Mouse (Mus musculus): ENCODE measurements around the gene Slc26a6. TPM values are rescaled to one million over a fixed set of nuclear protein-coding genes. Genes with fewer than 3 reads are reported as not detected.

The Slc26a6 gene
- polyA plus RNA-seq, 1 experiment = 33.9 TPM

DNA sequence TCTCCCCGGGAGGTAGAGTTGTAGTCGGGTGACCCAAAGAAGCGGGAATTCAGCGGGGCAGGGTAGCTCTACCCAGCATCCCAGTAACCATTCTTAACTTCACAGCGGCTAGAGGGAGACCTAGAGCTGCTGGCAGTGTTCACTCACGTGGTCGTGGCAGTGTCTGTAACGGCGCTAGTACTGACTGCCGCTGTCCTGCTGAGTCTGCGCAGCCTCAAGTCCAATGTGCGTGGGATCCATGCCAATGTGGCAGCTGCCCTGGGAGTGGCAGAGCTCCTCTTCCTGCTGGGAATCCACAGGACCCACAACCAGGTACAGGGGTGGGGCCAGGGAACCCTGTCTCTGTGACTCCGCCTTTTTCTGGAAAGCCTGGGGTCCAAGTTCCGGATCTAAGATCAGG is 10.1 kb upstream of the Slc26a6 start:
- no peak overlapping the region for H3K27ac ChIP-seq (ENCODE audit: insufficient read depth, low read depth, low read length)
- no peaks in the 10 kb centered on the region for H3K36me3 ChIP-seq (ENCODE audit: control insufficient read depth, insufficient read depth, low read length)
- peak; percentile 92 for DNase-seq
- H3K4me1 ChIP-seq (ENCODE audit: control insufficient read depth, insufficient read depth, low read length) = no peaks in the 10 kb centered on the region
- WGBS = 10% methylated on average over 14 of the region's 14 CpGs
- H3K27me3 ChIP-seq (replicated peaks; ENCODE audit: control insufficient read depth, insufficient read depth, low read length) = no peaks in the 10 kb centered on the region
- H3K4me3 ChIP-seq (ENCODE audit: insufficient read depth, low read depth, low read length) = no peak overlapping the region
- TF ChIP-seq POLR2A (IDR thresholded peaks at IDR 0.05; ENCODE audit: low read depth, low read length) (no peak), CTCF (conservative IDR thresholded peaks at IDR 0.05; ENCODE audit: insufficient read depth, insufficient read length, low read depth, low read length) (peak; percentile 61)

DNA sequence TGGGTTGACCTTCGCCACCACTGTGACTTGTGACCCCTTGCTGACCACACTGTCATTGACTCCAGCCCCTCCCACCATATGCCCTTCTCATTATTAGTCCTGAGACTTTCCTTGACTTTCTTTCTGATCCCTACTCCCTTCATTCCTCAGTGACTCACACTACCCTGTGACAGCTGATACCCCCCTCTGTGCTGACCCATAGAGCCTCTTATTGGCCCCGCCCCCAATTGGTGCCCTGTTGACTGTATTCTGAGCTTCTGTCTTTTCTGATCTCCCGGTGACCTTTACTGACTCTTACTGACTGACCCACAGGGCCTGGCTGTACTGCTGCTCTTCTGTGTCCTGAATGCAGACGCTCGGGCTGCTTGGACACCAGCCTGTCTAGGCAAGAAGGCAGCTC is 7.7 kb upstream of the Slc26a6 start:
- Histone ChIP-seq H3K4me1 (ENCODE audit: control insufficient read depth, insufficient read depth, low read length) (no peaks in the 10 kb centered on the region), H3K27me3 (replicated peaks; ENCODE audit: control insufficient read depth, insufficient read depth, low read length) (no peaks in the 10 kb centered on the region), H3K27ac (ENCODE audit: insufficient read depth, low read depth, low read length) (no peak overlapping the region), H3K4me3 (ENCODE audit: insufficient read depth, low read depth, low read length) (no peak overlapping the region), H3K36me3 (ENCODE audit: control insufficient read depth, insufficient read depth, low read length) (no peaks in the 10 kb centered on the region)
- DNase-seq = no peak
- WGBS = 80% methylated on average over 5 of the region's 5 CpGs
- TF ChIP-seq CTCF (conservative IDR thresholded peaks at IDR 0.05; ENCODE audit: insufficient read depth, insufficient read length, low read depth, low read length) (no peak), POLR2A (IDR thresholded peaks at IDR 0.05; ENCODE audit: low read depth, low read length) (no peak)

DNA sequence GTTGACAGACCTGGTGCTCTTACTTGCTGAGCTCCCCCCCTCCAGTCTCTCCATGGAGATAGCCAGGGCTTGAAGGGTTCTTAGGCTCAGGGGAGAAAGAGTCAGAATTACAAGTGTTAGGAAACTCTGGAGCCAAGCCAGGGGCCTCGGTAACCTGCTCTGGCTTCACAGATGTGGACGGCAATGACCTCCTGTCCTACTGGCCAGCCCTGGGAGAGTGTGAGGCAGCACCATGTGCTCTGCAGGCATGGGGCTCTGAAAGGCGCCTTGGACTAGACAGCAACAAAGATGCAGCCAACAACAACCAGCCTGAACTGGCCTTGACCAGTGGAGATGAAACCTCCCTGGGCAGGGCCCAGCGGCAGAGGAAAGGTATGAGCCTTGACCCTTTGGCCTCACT is 5.7 kb upstream of the Slc26a6 start:
- Histone ChIP-seq H3K36me3 (ENCODE audit: control insufficient read depth, insufficient read depth, low read length) (no peaks in the 10 kb centered on the region), H3K27ac (ENCODE audit: insufficient read depth, low read depth, low read length) (no peak overlapping the region), H3K4me3 (ENCODE audit: insufficient read depth, low read depth, low read length) (no peak overlapping the region), H3K27me3 (replicated peaks; ENCODE audit: control insufficient read depth, insufficient read depth, low read length) (no peaks in the 10 kb centered on the region), H3K4me1 (ENCODE audit: control insufficient read depth, insufficient read depth, low read length) (no peaks in the 10 kb centered on the region)
- DNase-seq = peak; percentile 49
- no peak for TF ChIP-seq CTCF (conservative IDR thresholded peaks at IDR 0.05; ENCODE audit: insufficient read depth, insufficient read length, low read depth, low read length)
- TF ChIP-seq POLR2A (IDR thresholded peaks at IDR 0.05; ENCODE audit: low read depth, low read length) = no peak
- WGBS = 47% methylated on average over 4 of the region's 4 CpGs

DNA sequence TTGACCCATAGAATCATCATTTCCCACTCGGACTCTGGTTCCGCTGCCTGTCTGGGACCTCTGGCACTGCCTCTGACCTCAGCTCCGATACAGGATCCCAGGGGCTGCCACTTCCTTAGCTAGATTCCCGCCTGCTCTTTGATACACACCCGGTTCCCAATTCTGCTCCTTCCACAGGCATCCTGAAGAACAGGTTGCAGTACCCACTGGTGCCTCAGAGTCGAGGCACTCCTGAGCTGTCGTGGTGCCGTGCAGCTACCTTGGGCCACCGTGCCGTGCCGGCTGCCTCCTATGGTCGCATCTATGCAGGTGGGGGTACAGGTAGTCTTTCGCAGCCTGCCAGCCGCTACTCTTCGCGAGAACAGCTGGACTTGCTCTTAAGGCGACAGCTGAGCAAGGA is 4.7 kb upstream of the Slc26a6 start:
- WGBS = 64% methylated on average over 17 of the region's 17 CpGs
- Histone ChIP-seq H3K36me3 (ENCODE audit: control insufficient read depth, insufficient read depth, low read length) (no peaks in the 10 kb centered on the region), H3K4me3 (ENCODE audit: insufficient read depth, low read depth, low read length) (no peak overlapping the region), H3K27ac (ENCODE audit: insufficient read depth, low read depth, low read length) (no peak overlapping the region), H3K27me3 (replicated peaks; ENCODE audit: control insufficient read depth, insufficient read depth, low read length) (no peaks in the 10 kb centered on the region), H3K4me1 (ENCODE audit: control insufficient read depth, insufficient read depth, low read length) (peaks cover under 1% of the 10 kb centered on the region)
- TF ChIP-seq POLR2A (IDR thresholded peaks at IDR 0.05; ENCODE audit: low read depth, low read length) = no peak
- DNase-seq = no peak

DNA sequence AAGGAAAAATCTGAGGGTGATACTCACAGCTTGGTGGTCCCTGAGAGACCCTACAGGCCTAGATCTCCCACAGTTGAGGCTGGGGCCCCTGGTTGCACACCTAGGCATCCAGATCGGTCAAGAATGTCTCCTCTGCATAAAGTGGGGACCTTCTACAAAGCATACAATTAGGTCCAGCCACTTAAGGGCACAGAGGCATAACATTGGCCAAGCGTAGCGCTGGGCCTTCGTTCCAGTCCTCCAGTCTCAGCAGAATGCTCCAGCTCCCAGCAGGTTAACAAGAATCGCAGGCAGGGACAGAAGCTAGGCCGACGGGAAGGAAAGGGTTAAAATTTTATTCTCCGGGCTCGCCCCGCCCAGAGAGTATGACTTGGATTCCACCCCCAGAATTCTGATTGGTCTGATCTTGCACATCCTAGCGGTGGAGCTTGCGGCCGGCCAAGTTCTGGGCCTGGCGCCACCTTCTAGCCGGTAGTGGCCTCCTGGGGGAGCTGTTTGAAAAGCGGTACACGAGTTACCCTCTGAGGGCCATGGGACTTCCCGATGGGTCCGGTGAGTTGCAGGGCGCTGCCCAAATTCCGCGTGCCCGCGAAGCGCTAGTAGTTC is 655 bp downstream of the Slc26a6 start:
- WGBS = 2% methylated on average over 25 of the region's 25 CpGs
- Histone ChIP-seq H3K27ac (ENCODE audit: insufficient read depth, low read depth, low read length) (peak overlapping the region; percentile 32; the same call in 1 of the 2 replicates), H3K36me3 (ENCODE audit: control insufficient read depth, insufficient read depth, low read length) (no peaks in the 10 kb centered on the region), H3K4me1 (ENCODE audit: control insufficient read depth, insufficient read depth, low read length) (peaks cover 4% of the 10 kb centered on the region), H3K27me3 (replicated peaks; ENCODE audit: control insufficient read depth, insufficient read depth, low read length) (no peaks in the 10 kb centered on the region), H3K4me3 (ENCODE audit: insufficient read depth, low read depth, low read length) (peak overlapping the region; percentile 65)
- peak; percentile 98 for DNase-seq
- TF ChIP-seq CTCF (conservative IDR thresholded peaks at IDR 0.05; ENCODE audit: insufficient read depth, insufficient read length, low read depth, low read length) (peak; percentile 65), POLR2A (IDR thresholded peaks at IDR 0.05; ENCODE audit: low read depth, low read length) (no peak)

DNA sequence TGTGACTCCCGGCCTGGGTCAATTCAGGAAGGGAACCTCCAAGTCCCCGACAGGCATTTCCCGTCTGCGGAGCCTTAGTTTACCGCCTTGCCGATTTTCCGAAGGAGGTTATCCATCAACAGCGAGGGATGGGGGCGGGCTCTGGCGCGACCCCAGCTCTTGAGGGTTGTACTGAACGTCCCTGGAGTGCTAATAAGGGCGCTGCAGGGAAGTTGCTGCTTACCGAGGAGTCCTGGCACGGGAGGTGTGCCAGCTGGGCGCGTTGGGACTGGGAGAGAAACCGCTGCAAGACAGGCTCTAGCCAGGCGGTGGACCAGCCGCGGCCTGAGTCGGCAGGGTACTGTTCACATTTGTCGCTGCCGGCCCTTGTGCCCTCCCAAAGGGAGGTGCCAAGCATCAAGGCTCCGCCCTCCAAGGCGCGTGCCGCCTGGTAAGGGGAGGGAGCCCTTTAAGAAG is 1.2 kb downstream of the Slc26a6 start:
- no peaks in the 10 kb centered on the region for H3K36me3 ChIP-seq (ENCODE audit: control insufficient read depth, insufficient read depth, low read length)
- under 1% methylated on average over 28 of the region's 28 CpGs for WGBS
- no peaks in the 10 kb centered on the region for H3K27me3 ChIP-seq (replicated peaks; ENCODE audit: control insufficient read depth, insufficient read depth, low read length)
- peak overlapping the region; percentile 32; the same call in 1 of the 2 replicates for H3K27ac ChIP-seq (ENCODE audit: insufficient read depth, low read depth, low read length)
- peaks cover 4% of the 10 kb centered on the region for H3K4me1 ChIP-seq (ENCODE audit: control insufficient read depth, insufficient read depth, low read length)
- H3K4me3 ChIP-seq (ENCODE audit: insufficient read depth, low read depth, low read length) = peak overlapping the region; percentile 65
- peak; percentile 93 for DNase-seq
- TF ChIP-seq POLR2A (IDR thresholded peaks at IDR 0.05; ENCODE audit: low read depth, low read length) (peak; percentile 77), CTCF (conservative IDR thresholded peaks at IDR 0.05; ENCODE audit: insufficient read depth, insufficient read length, low read depth, low read length) (peak; percentile 22; the same call in 1 of the 2 replicates)

DNA sequence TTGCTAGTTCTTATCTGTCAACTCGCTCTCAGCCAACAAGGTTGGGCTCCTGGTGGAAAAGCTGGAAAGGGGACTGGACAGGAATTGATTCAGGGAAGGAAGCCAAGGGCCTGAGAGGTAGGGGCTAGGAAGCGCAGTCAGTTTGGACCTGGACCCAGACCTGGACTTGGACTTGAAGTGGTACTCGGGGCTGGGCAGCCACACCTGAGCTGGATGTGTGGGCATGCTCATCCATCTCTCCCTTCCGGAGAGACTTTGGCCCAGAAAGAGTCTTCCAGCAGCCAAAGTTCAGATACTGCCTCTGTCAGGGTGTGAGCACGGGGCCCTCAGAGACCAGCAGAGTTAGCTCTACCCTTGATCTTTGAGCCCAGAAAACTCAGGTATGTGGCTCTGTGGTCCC is 2.3 kb downstream of the Slc26a6 start:
- Histone ChIP-seq H3K36me3 (ENCODE audit: control insufficient read depth, insufficient read depth, low read length) (no peaks in the 10 kb centered on the region), H3K4me3 (ENCODE audit: insufficient read depth, low read depth, low read length) (no peak overlapping the region), H3K27me3 (replicated peaks; ENCODE audit: control insufficient read depth, insufficient read depth, low read length) (no peaks in the 10 kb centered on the region), H3K27ac (ENCODE audit: insufficient read depth, low read depth, low read length) (no peak overlapping the region; the same call in 1 of the 2 replicates), H3K4me1 (ENCODE audit: control insufficient read depth, insufficient read depth, low read length) (peaks cover 4% of the 10 kb centered on the region)
- TF ChIP-seq POLR2A (IDR thresholded peaks at IDR 0.05; ENCODE audit: low read depth, low read length) (no peak), CTCF (conservative IDR thresholded peaks at IDR 0.05; ENCODE audit: insufficient read depth, insufficient read length, low read depth, low read length) (no peak)
- peak; percentile 78 for DNase-seq
- WGBS = 56% methylated on average over 5 of the region's 5 CpGs
